Mouse (Mus musculus): ENCODE results near the gene Scfd2.

DNA sequence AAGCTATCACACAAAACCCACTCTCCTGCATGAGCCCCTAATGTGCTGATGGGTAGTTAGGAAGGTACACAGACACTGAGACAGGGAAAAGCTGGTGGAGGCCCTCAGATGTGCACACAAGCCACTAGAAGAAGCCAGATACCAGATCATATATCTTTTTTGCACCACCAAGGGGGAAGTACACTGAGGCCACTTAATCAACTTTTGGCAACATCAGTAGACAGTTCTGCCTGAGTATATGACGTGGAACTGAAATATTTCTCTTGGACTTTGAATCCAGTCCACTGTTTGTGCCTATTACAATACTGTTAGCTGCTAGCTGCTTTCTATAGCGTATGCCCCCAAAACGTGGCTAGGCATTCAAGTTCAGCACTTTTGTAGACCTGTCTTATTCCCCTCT is 229.2 kb downstream of the Scfd2 start:
- no peak for TF ChIP-seq POLR2A (IDR thresholded peaks at IDR 0.05; ENCODE audit: borderline replicate concordance, low read depth, low read length)
- no peak for TF ChIP-seq CTCF (IDR thresholded peaks at IDR 0.05; ENCODE audit: low read depth, low read length)
